Comparison of ENCODE assay signal across 8 mouse cellular contexts in the genomic region with DNA sequence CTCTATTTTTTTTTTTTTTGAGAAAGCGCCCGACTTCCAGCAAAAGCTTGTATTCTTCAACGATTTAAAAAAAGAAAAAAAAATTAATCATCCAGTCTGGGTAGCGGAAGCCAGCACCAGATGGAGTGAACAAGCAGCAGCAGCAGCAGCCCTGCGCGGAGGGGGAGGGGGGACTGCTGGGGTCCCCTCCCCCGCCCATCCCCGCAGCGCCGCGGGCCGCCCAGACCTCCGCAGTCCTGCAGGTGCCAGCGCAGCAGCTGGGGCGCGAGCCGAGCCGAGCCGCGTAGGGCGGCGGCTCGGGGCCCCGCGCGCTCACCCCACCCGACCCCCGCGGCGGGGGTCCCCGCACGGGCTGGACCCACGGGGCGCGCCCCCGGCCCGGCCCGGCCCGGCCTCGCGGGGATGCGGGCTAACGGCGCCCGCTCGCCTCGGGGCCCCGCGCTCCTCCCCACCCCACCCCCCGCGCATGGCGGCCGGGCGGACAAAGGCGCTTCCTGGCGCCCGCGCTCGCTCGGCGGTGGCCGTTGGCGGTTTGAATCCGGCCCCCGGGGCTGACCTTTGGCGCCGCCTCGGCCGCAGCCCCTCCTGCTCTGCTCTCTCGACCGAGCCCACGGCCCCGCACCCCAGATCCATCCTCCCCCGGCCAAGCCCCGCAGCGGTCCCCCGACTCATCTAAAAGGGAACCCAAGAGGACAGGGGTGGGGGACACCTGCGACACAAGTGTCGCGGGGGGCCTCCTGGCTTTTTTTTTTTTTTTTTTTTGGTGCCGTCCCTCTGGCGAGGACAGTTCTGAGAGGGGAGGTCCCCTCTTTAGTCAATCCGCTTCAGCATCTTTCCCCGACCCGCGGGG. TPM values are rescaled to one million over a fixed set of nuclear protein-coding genes. Genes with fewer than 3 reads are reported as not detected.
A peak's percentile ranks its signal among the peaks of the same experiment; 100 is the strongest.
DNase-seq lines count a peak whose midpoint lies in the region; ATAC-seq and TF ChIP-seq lines count a peak whose summit lies in the region.

No protein-coding gene starts in this region.

- TF ChIP-seq CTCF in E14TG2a.4 (conservative IDR thresholded peaks at IDR 0.05; ENCODE audit: low read length) = no peak
- no peak for TF ChIP-seq CTCF in bone marrow macrophage, adult 2 months (IDR thresholded peaks at IDR 0.05; ENCODE audit: low read depth, low read length)
- no peak for TF ChIP-seq CTCF in heart, postnatal 0 days (IDR thresholded peaks at IDR 0.05; ENCODE audit: low read depth)

- H3K9me3 ChIP-seq in E14TG2a.4 (ENCODE audit: low read length) = no peaks in the 10 kb centered on the region
- H3K9me3 ChIP-seq in erythroblast, embryonic 14.5 days (ENCODE audit: control insufficient read depth, low read length) = no peaks in the 10 kb centered on the region
- H3K9me3 ChIP-seq in heart, postnatal 0 days (replicated peaks; ENCODE audit: control insufficient read depth, low read length) = no peaks in the 10 kb centered on the region
- no peaks in the 10 kb centered on the region for H3K9me3 ChIP-seq in lung, embryonic 16.5 days (ENCODE audit: control insufficient read depth, low read length)

- under 1% methylated on average over 33 of the region's 86 CpGs for WGBS in heart, postnatal 0 days
- WGBS in lung, embryonic 16.5 days = 0% methylated on average over 49 of the region's 86 CpGs

- TF ChIP-seq POLR2A in bone marrow macrophage, adult 2 months (IDR thresholded peaks at IDR 0.05; ENCODE audit: borderline replicate concordance, low read depth, low read length) = no peak

- no peak; the same call in 1 of the 2 replicates for TF ChIP-seq EP300 in heart, postnatal 0 days (IDR thresholded peaks at IDR 0.05; ENCODE audit: low read depth)

- H3K27ac ChIP-seq in bone marrow macrophage, adult 2 months (ENCODE audit: insufficient read depth, low read depth, low read length) = peak overlapping the region; percentile 84
- peak overlapping the region; percentile 97 for H3K27ac ChIP-seq in heart, postnatal 0 days (ENCODE audit: low read depth)
- H3K27ac ChIP-seq in lung, embryonic 16.5 days (ENCODE audit: low read length) = peak overlapping the region; percentile 98

- H3K27me3 ChIP-seq in E14TG2a.4 (ENCODE audit: insufficient read depth, low read length) = peaks cover 8% of the 10 kb centered on the region; the same call in 1 of the 2 replicates
- H3K27me3 ChIP-seq in erythroblast, embryonic 14.5 days (ENCODE audit: control insufficient read depth) = peaks cover 12% of the 10 kb centered on the region
- no peaks in the 10 kb centered on the region for H3K27me3 ChIP-seq in heart, postnatal 0 days (ENCODE audit: control insufficient read depth, insufficient read depth, low read length)
- H3K27me3 ChIP-seq in lung, embryonic 16.5 days (ENCODE audit: control insufficient read depth, insufficient read depth, low read depth, low read length) = no peaks in the 10 kb centered on the region

- peak overlapping the region; percentile 94 for H3K4me3 ChIP-seq in E14TG2a.4 (replicated peaks; ENCODE audit: low read length)
- peak overlapping the region; percentile 94 for H3K4me3 ChIP-seq in bone marrow macrophage, adult 2 months (ENCODE audit: insufficient read depth, low read length)
- peak overlapping the region; percentile 91 for H3K4me3 ChIP-seq in erythroblast, embryonic 14.5 days (replicated peaks)
- H3K4me3 ChIP-seq in heart, postnatal 0 days (ENCODE audit: low read depth, low read length) = peak overlapping the region; percentile 94
- peak overlapping the region; percentile 94 for H3K4me3 ChIP-seq in lung, embryonic 16.5 days (ENCODE audit: low read length)

- peak overlapping the region; percentile 63 for H3K4me2 ChIP-seq in heart, postnatal 0 days (ENCODE audit: low read depth, low read length)
- H3K4me2 ChIP-seq in lung, embryonic 16.5 days (ENCODE audit: low read depth, low read length) = peak overlapping the region; percentile 81

- H3K36me3 ChIP-seq in E14TG2a.4 (ENCODE audit: insufficient read depth, low read length) = peaks cover 35% of the 10 kb centered on the region
- peaks cover 36% of the 10 kb centered on the region for H3K36me3 ChIP-seq in erythroblast, embryonic 14.5 days (ENCODE audit: control insufficient read depth)
- 0 out of 2 replicates have a peak, but pooled peaks cover 5% of the 10 kb centered on the region for H3K36me3 ChIP-seq in heart, postnatal 0 days (replicated peaks; ENCODE audit: control insufficient read depth, insufficient read depth, low read length)
- 0 out of 2 replicates have a peak, but pooled peaks cover 2% of the 10 kb centered on the region for H3K36me3 ChIP-seq in lung, embryonic 16.5 days (ENCODE audit: control insufficient read depth, insufficient read depth, low read length)

- peak; percentile 51 for DNase-seq in heart, postnatal 0 days (ENCODE audit: low spot score)
- DNase-seq in kidney, postnatal 4 days = peak; percentile 78 to 88
- DNase-seq in ovary, postnatal 10 days (ENCODE audit: low spot score) = peak; percentile 11
- DNase-seq in thymus, postnatal 14 days = peak; percentile 90

- H3K4me1 ChIP-seq in E14TG2a.4 (replicated peaks; ENCODE audit: low read depth, low read length) = peaks cover 57% of the 10 kb centered on the region
- H3K4me1 ChIP-seq in bone marrow macrophage, adult 2 months (ENCODE audit: control insufficient read depth, insufficient read depth, low read length) = peaks cover 23% of the 10 kb centered on the region
- H3K4me1 ChIP-seq in erythroblast, embryonic 14.5 days (ENCODE audit: control insufficient read depth) = peaks cover 47% of the 10 kb centered on the region
- H3K4me1 ChIP-seq in heart, postnatal 0 days (ENCODE audit: control insufficient read depth, insufficient read depth) = peaks cover 36% of the 10 kb centered on the region
- peaks cover 29% of the 10 kb centered on the region for H3K4me1 ChIP-seq in lung, embryonic 16.5 days (replicated peaks; ENCODE audit: control insufficient read depth, insufficient read depth, low read length)

- peak overlapping the region; percentile 98 for H3K9ac ChIP-seq in heart, postnatal 0 days (replicated peaks; ENCODE audit: low read depth, low read length)
- H3K9ac ChIP-seq in lung, embryonic 16.5 days (ENCODE audit: low read length) = peak overlapping the region; percentile 97

- ATAC-seq in heart, postnatal 0 days (ENCODE audit: insufficient read depth, low read depth) = peak; percentile 70
- ATAC-seq in lung, embryonic 16.5 days (ENCODE audit: low read depth) = peak; percentile 63

RNA-seq across cellular contexts. Expression of a gene that starts 0.6 kb away (rescaled TPM):
- 938 and 1,004 TPM in 2 replicates for polyA plus RNA-seq in bone marrow macrophage, adult 2 months (2012; ENCODE audit: insufficient read depth, insufficient read length, missing spikeins)
- 2.3 and 3.2 TPM in 2 replicates for polyA plus RNA-seq in erythroblast, embryonic 14.5 days (2012)
- 129 and 183 TPM in 2 replicates for total RNA-seq in heart, postnatal 0 days (2014; rRNA removed; ENCODE audit: low replicate concordance)
- 389 and 428 TPM in 2 replicates for polyA plus RNA-seq in heart, postnatal 0 days (2015; fragmentation: Nextera tagmentation; extraction: Ambion mirVana)
- 1,010 and 1,035 TPM in 2 replicates for polyA plus RNA-seq in lung, embryonic 16.5 days (2015; fragmentation: Nextera tagmentation; extraction: Ambion mirVana)

RNA-seq across cellular contexts. Expression of a gene that starts 18.6 kb away (rescaled TPM):
- not detected in 2 replicates for polyA plus RNA-seq in bone marrow macrophage, adult 2 months (2012; ENCODE audit: insufficient read depth, insufficient read length, missing spikeins)
- not detected in 2 replicates for polyA plus RNA-seq in erythroblast, embryonic 14.5 days (2012)
- not detected in 2 replicates for total RNA-seq in heart, postnatal 0 days (2014; rRNA removed; ENCODE audit: low replicate concordance)
- polyA plus RNA-seq in heart, postnatal 0 days (2015; fragmentation: Nextera tagmentation; extraction: Ambion mirVana) = not detected in 2 replicates
- polyA plus RNA-seq in lung, embryonic 16.5 days (2015; fragmentation: Nextera tagmentation; extraction: Ambion mirVana) = not detected in 2 replicates

Comparison
In these comparisons a context has a peak if more than half of its experiments do, and no peak if none do; other contexts are left out.
1. Peak in every context shown above with its lines: DNase-seq, ATAC-seq, H3K4me3 ChIP-seq and H3K27ac ChIP-seq.
2. DNase-seq: peak in every context shown above with its lines; median percentile 90 in thymus, postnatal 14 days; 83 in kidney, postnatal 4 days; 51 in heart, postnatal 0 days; 11 in ovary, postnatal 10 days.
3. RNA of a gene that starts 0.6 kb away (polyA plus RNA-seq): 1,010 to 1,035 TPM in lung, embryonic 16.5 days, 938 to 1,004 TPM in bone marrow macrophage, adult 2 months and 389 to 428 TPM in heart, postnatal 0 days; 2.3 to 3.2 TPM in erythroblast, embryonic 14.5 days; every median in the first group is over 10 times any median in the second.